In the genomic region with DNA sequence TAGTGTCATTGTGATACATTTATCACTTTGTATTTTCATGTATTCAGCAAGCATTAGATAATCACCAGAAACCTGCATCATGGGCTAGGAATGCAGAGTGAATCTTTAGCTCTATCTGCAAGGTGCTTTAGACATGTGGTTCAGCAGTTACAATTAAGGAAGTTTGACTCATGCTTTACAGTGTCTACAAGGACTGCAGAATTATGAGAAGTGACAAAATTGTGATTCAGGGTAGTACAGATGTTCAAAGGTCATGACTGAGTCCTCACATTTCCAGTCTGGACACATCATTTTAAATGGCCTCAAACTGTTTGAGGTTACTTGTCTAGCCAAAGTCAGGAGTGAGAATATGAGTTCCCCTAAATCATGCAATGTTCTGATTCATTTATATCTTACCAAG, we compare ENCODE assay signal across 20 mouse cellular contexts.
"Had no signal": no experiment of that assay in that cellular context is flagged by ENCODE, and none has a peak within 500 bp of the region (broad histone marks: within the 10 kb centered on the region; RNA-seq: fewer than 3 reads in every experiment).

No protein-coding gene starts in this region.

- H3K27me3 ChIP-seq: lung, embryonic 15.5 days; megakaryocyte, embryonic 14.5 days; midbrain, embryonic 13.5 days; neural tube, embryonic 13.5 days; neural tube, embryonic 15.5 days had no signal

- DNase-seq: liver, postnatal 0 days; lung, adult 2 months; lung, postnatal 14 days; lung, postnatal 36 days; retina, postnatal 1 day; right cerebral cortex, adult 18-20 months; right cerebral cortex, postnatal 25 days; right cerebral cortex, postnatal 4 days; spleen, adult 18-20 months; thymus, adult 18-20 months; thymus, postnatal 25 days; thymus, postnatal 4 days had no signal

- H3K4me3 ChIP-seq: lung, embryonic 15.5 days; megakaryocyte, embryonic 14.5 days; midbrain, embryonic 13.5 days; myocyte; neural tube, embryonic 13.5 days; neural tube, embryonic 15.5 days had no signal

- ATAC-seq: liver, postnatal 0 days; lung, postnatal 0 days; midbrain, embryonic 13.5 days; midbrain, embryonic 16.5 days had no signal

- H3K36me3 ChIP-seq: lung, embryonic 15.5 days; midbrain, embryonic 13.5 days; neural tube, embryonic 13.5 days; neural tube, embryonic 15.5 days had no signal
